Mouse (Mus musculus): ENCODE data around the gene Tspan10. TPM values are rescaled to one million over a fixed set of nuclear protein-coding genes. Genes with fewer than 3 reads are reported as not detected.

Tspan10 gene
- polyA plus RNA-seq, 1 experiment from 2014 or later: not detected

- no peaks in the 10 kb centered on the region for H3K27me3 ChIP-seq (replicated peaks; ENCODE audit: control insufficient read depth, insufficient read depth, low read length)
- H3K4me1 ChIP-seq (ENCODE audit: control insufficient read depth, insufficient read depth, low read length): peaks cover 19% of the 10 kb centered on the region
- no peak overlapping the region for H3K27ac ChIP-seq (ENCODE audit: low read length)
- H3K9me3 ChIP-seq (ENCODE audit: control insufficient read depth, low read length): no peaks in the 10 kb centered on the region
- H3K4me3 ChIP-seq (ENCODE audit: low read length): no peak overlapping the region
- no peak for ATAC-seq
- H3K4me2 ChIP-seq (ENCODE audit: low read depth, low read length): no peak overlapping the region
- H3K9ac ChIP-seq (ENCODE audit: low read depth, low read length): no peak overlapping the region
- 89% methylated on average over 5 of the region's 5 CpGs for WGBS
- no peaks in the 10 kb centered on the region; the same call in 1 of the 2 replicates for H3K36me3 ChIP-seq (ENCODE audit: control insufficient read depth, insufficient read depth, low read length)
Measured at GRCm38 (mm10) chr11:120464365-120464764, 21.9 kb downstream of the Tspan10 start.

DNA sequence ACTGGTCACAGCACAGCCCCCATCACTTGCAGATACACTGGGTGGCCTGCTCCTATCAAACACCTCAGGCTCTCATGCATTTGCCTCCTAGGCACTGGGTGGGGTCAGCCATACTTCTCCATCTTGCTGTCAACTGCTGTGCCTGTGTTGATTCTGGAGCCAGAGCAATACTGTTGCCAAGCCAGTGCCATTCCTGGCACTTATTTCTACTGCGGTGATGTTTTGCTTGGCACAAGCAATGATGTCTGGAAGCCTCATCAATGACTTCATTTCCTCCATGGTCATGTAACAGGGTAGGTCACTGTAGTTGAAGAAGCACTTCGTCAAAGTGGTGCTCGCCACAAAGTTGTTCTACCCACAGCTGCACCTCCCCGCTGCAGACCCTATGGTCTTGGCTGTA is 23.1 kb downstream of the Tspan10 start:
- Histone ChIP-seq H3K4me3 (ENCODE audit: low read length) (no peak overlapping the region), H3K36me3 (ENCODE audit: control insufficient read depth, insufficient read depth, low read length) (peaks cover 6% of the 10 kb centered on the region; the same call in 1 of the 2 replicates), H3K27me3 (replicated peaks; ENCODE audit: control insufficient read depth, insufficient read depth, low read length) (no peaks in the 10 kb centered on the region), H3K4me2 (ENCODE audit: low read depth, low read length) (no peak overlapping the region), H3K27ac (ENCODE audit: low read length) (no peak overlapping the region), H3K9me3 (ENCODE audit: control insufficient read depth, low read length) (no peaks in the 10 kb centered on the region), H3K4me1 (ENCODE audit: control insufficient read depth, insufficient read depth, low read length) (peaks cover 19% of the 10 kb centered on the region), H3K9ac (ENCODE audit: low read depth, low read length) (no peak overlapping the region)
- ATAC-seq: no peak
- 94% methylated on average over 4 of the region's 4 CpGs for WGBS

DNA sequence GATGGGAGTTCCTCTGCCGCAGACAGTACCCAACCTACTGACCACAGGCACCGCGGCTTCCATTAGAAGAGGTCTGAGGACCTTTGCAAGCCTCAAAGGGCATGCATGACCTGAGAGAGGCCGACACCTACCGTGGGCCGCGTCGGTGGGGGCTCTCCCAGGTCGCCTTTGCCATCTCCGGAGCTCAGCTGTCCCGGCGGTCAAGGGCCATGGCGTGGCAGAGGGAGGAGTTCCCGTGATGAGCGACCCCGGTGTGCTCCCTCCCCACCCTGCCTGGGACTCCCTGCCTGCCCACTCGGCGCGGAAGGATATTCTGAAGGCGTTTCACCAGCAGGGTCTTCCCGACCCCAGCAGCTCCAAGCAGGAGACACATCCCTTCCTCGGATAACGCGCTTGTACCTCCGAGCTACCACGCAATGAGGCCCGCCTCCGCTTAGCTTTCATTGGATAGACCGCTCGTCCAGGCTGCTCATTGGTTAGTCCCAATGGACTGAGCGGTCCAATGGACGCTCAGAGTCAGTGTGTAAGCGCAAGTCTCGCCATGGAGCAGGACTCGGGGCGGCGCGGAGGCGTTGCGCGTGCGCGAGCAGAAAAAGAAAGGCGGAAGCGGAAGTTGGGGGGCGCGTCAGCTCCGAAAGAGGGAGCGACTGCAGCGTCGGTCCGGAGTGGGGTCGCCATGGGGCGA is 24.7 kb downstream of the Tspan10 start, which contains the start of gene Arl16:
Arl16 (minus strand) TSS at position 557 of the 685 bp plus-strand sequence.
- Histone ChIP-seq H3K4me2 (ENCODE audit: low read depth, low read length) (peak within 1 kb of the TSS; percentile 82), H3K9ac (ENCODE audit: low read depth, low read length) (peak within 1 kb of the TSS; percentile 86), H3K4me3 (ENCODE audit: low read length) (peak within 1 kb of the TSS; percentile 92), H3K36me3 (ENCODE audit: control insufficient read depth, insufficient read depth, low read length) (peaks cover 13% of the 10 kb centered on the region; the same call in 1 of the 2 replicates), H3K27me3 (replicated peaks; ENCODE audit: control insufficient read depth, insufficient read depth, low read length) (no peaks in the 10 kb centered on the region), H3K4me1 (ENCODE audit: control insufficient read depth, insufficient read depth, low read length) (peaks cover 19% of the 10 kb centered on the region), H3K9me3 (ENCODE audit: control insufficient read depth, low read length) (no peaks in the 10 kb centered on the region), H3K27ac (ENCODE audit: low read length) (peak within 1 kb of the TSS; percentile 52)
- WGBS: under 1% methylated on average over 53 of the region's 54 CpGs
- peak; percentile 100 for ATAC-seq

GRCm38 (mm10) chr11:120467736-120468092 is 25.3 kb downstream of the Tspan10 start:
- peak overlapping the region; percentile 86 for H3K9ac ChIP-seq (ENCODE audit: low read depth, low read length)
- peaks cover 19% of the 10 kb centered on the region for H3K4me1 ChIP-seq (ENCODE audit: control insufficient read depth, insufficient read depth, low read length)
- H3K27ac ChIP-seq (ENCODE audit: low read length): peak overlapping the region; percentile 49; the same call in 1 of the 2 replicates
- peak overlapping the region; percentile 82 for H3K4me2 ChIP-seq (ENCODE audit: low read depth, low read length)
- peak overlapping the region; percentile 92 for H3K4me3 ChIP-seq (ENCODE audit: low read length)
- H3K27me3 ChIP-seq (replicated peaks; ENCODE audit: control insufficient read depth, insufficient read depth, low read length): no peaks in the 10 kb centered on the region
- WGBS: 0% methylated on average over 33 of the region's 33 CpGs
- no peaks in the 10 kb centered on the region for H3K9me3 ChIP-seq (ENCODE audit: control insufficient read depth, low read length)
- ATAC-seq: peak; percentile 76
- peaks cover 16% of the 10 kb centered on the region; the same call in 1 of the 2 replicates for H3K36me3 ChIP-seq (ENCODE audit: control insufficient read depth, insufficient read depth, low read length)

DNA sequence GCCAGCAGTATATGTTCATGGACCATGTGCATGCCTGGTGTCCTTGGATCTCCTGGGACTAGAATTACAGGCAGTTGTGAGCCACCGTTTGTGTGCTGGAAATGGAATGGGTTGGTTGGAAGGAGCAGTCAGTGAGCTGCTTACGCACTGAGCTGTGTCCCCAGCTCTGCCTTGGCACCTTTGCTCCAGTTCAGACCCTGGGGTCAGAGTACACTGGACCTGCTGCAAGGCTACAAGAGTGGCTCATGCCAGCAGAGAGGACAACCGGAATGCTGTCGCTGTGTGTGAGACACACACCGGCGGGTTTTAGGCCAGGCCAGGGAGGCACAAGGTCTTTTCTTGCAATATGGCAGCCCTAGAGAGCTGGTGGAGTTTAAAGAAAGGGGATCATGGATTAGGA is 29.6 kb downstream of the Tspan10 start:
- no peak overlapping the region for H3K27ac ChIP-seq (ENCODE audit: low read length)
- H3K36me3 ChIP-seq (ENCODE audit: control insufficient read depth, insufficient read depth, low read length): peaks cover 26% of the 10 kb centered on the region
- H3K4me1 ChIP-seq (ENCODE audit: control insufficient read depth, insufficient read depth, low read length): peaks cover 10% of the 10 kb centered on the region
- no peaks in the 10 kb centered on the region for H3K9me3 ChIP-seq (ENCODE audit: control insufficient read depth, low read length)
- H3K9ac ChIP-seq (ENCODE audit: low read depth, low read length): no peak overlapping the region
- H3K4me3 ChIP-seq (ENCODE audit: low read length): no peak overlapping the region
- WGBS: 93% methylated on average over 6 of the region's 6 CpGs
- ATAC-seq: no peak
- H3K27me3 ChIP-seq (replicated peaks; ENCODE audit: control insufficient read depth, insufficient read depth, low read length): no peaks in the 10 kb centered on the region
- no peak overlapping the region for H3K4me2 ChIP-seq (ENCODE audit: low read depth, low read length)

DNA sequence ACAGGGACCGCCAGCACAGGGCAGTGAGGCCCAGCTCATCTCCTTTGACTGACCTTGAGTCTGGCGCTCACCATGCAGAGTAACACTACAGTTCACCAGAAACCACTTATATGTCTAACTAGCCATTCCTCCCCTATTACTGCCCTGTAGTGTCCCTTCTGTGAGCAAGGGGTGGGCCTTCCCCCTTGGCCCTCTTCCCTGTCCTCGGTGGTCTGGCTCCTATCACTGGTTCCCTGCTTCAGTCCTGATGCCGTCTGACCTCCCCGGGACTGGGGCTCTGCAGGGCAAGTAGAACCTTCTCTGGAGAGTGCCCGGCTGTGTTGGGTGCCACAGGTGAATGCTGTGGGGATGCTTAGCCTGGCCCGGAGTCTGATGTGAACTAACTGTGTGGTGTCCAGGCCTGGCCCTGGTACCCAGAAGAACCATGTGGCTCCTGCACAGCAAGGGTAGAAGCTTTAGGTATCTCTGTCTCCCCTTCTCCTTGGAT is 41.0 kb downstream of the Tspan10 start:
- peak overlapping the region; percentile 97 for H3K9ac ChIP-seq (ENCODE audit: low read depth, low read length)
- H3K27me3 ChIP-seq (replicated peaks; ENCODE audit: control insufficient read depth, insufficient read depth, low read length): no peaks in the 10 kb centered on the region

GRCm38 (mm10) chr11:120484265-120484981 is 42.0 kb downstream of the Tspan10 start, which contains the start of gene Mrpl12:
TSS of gene Mrpl12 (plus strand) at chr11:120484613.
- H3K4me3 ChIP-seq (ENCODE audit: low read length): peak within 1 kb of the TSS; percentile 98
- peak; percentile 92 for ATAC-seq
- peak within 1 kb of the TSS; percentile 76 for H3K4me2 ChIP-seq (ENCODE audit: low read depth, low read length)
- no peaks in the 10 kb centered on the region for H3K9me3 ChIP-seq (ENCODE audit: control insufficient read depth, low read length)
- no peaks in the 10 kb centered on the region for H3K27me3 ChIP-seq (replicated peaks; ENCODE audit: control insufficient read depth, insufficient read depth, low read length)
- H3K27ac ChIP-seq (ENCODE audit: low read length): peak within 1 kb of the TSS; percentile 78
- H3K9ac ChIP-seq (ENCODE audit: low read depth, low read length): peak within 1 kb of the TSS; percentile 97
- WGBS: under 1% methylated on average over 60 of the region's 60 CpGs
- H3K4me1 ChIP-seq (ENCODE audit: control insufficient read depth, insufficient read depth, low read length): peaks cover 19% of the 10 kb centered on the region
- peaks cover 34% of the 10 kb centered on the region for H3K36me3 ChIP-seq (ENCODE audit: control insufficient read depth, insufficient read depth, low read length)

More for the DNA sequence above, 41.0 kb downstream of the Tspan10 start:
- Histone ChIP-seq H3K4me3 (ENCODE audit: low read length) (peak overlapping the region; percentile 98; the same call in 1 of the 2 replicates), H3K27ac (ENCODE audit: low read length) (peak overlapping the region; percentile 75), H3K4me2 (ENCODE audit: low read depth, low read length) (peak overlapping the region; percentile 76; the same call in 1 of the 2 replicates), H3K36me3 (ENCODE audit: control insufficient read depth, insufficient read depth, low read length) (peaks cover 40% of the 10 kb centered on the region), H3K9me3 (ENCODE audit: control insufficient read depth, low read length) (no peaks in the 10 kb centered on the region), H3K4me1 (ENCODE audit: control insufficient read depth, insufficient read depth, low read length) (peaks cover 14% of the 10 kb centered on the region)
- WGBS: 80% methylated on average over 7 of the region's 7 CpGs
- no peak for ATAC-seq

- Histone ChIP-seq H3K4me1 (ENCODE audit: control insufficient read depth, insufficient read depth, low read length) (peaks cover 27% of the 10 kb centered on the region), H3K4me3 (ENCODE audit: low read length) (peak overlapping the region; percentile 98), H3K27ac (ENCODE audit: low read length) (peak overlapping the region; percentile 78), H3K4me2 (ENCODE audit: low read depth, low read length) (peak overlapping the region; percentile 76), H3K9ac (ENCODE audit: low read depth, low read length) (peak overlapping the region; percentile 97), H3K9me3 (ENCODE audit: control insufficient read depth, low read length) (no peaks in the 10 kb centered on the region), H3K36me3 (ENCODE audit: control insufficient read depth, insufficient read depth, low read length) (peaks cover 28% of the 10 kb centered on the region), H3K27me3 (replicated peaks; ENCODE audit: control insufficient read depth, insufficient read depth, low read length) (no peaks in the 10 kb centered on the region)
- whole genome bisulfite sequencing: 6% methylated on average over 10 of the region's 10 CpGs
- no peak for ATAC-seq
Measured at GRCm38 (mm10) chr11:120485251-120485650, 42.8 kb downstream of the Tspan10 start.

DNA sequence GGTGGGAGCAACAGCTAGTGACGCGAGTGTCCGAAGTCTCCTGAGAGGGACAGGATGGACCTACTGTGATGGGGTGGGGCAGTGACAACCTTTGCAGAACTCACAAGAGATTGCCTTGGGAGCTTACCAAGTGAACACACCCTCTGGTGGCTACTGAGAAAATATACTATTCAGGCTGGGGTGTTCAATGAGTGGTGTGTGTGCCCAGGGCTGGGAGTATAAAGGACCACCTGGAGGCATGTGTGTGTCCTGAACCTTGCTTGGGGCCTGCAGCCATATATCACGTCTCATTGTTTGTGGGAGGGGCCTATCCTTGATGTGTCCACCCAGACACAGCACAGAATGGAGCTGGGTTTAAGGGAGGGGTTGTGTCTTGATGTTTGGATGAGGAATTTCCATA is 46.1 kb downstream of the Tspan10 start:
- no peak overlapping the region for H3K4me3 ChIP-seq (ENCODE audit: low read length)
- H3K9ac ChIP-seq (ENCODE audit: low read depth, low read length): no peak overlapping the region
- no peak for ATAC-seq
- H3K36me3 ChIP-seq (ENCODE audit: control insufficient read depth, insufficient read depth, low read length): peaks cover 15% of the 10 kb centered on the region
- 63% methylated on average over 4 of the region's 4 CpGs for WGBS
- no peaks in the 10 kb centered on the region for H3K9me3 ChIP-seq (ENCODE audit: control insufficient read depth, low read length)
- H3K27ac ChIP-seq (ENCODE audit: low read length): peak overlapping the region; percentile 62
- H3K27me3 ChIP-seq (replicated peaks; ENCODE audit: control insufficient read depth, insufficient read depth, low read length): no peaks in the 10 kb centered on the region
- H3K4me2 ChIP-seq (ENCODE audit: low read depth, low read length): no peak overlapping the region
- H3K4me1 ChIP-seq (ENCODE audit: control insufficient read depth, insufficient read depth, low read length): peaks cover 46% of the 10 kb centered on the region

Measured in intestine, embryonic 16.5 days (tissue).